Comparison of ENCODE assay signal across 9 mouse cellular contexts in genomic region chr10:80016931-80017330, GRCm38 (mm10). TPM values are rescaled to one million over a fixed set of nuclear protein-coding genes. Genes with fewer than 3 reads are reported as not detected.
DNase-seq lines count a peak whose midpoint lies in the region; ATAC-seq and TF ChIP-seq lines count a peak whose summit lies in the region.
"Had no signal": no experiment of that assay in that cellular context is flagged by ENCODE, and none has a peak within 500 bp of the region (broad histone marks: within the 10 kb centered on the region; RNA-seq: fewer than 3 reads in every experiment).

No protein-coding gene starts in this region.

- H3K27me3 ChIP-seq in liver, adult 2 months (ENCODE audit: control insufficient read depth, insufficient read depth, low read length), result no peaks in the 10 kb centered on the region
- peaks cover 28% of the 10 kb centered on the region for H3K27me3 ChIP-seq in intestine, embryonic 15.5 days (replicated peaks)
- H3K27me3 ChIP-seq in midbrain, embryonic 13.5 days, result peaks cover 84% of the 10 kb centered on the region

- no peaks in the 10 kb centered on the region for H3K36me3 ChIP-seq in liver, adult 2 months (ENCODE audit: control insufficient read depth, insufficient read depth, low read length)
- no peaks in the 10 kb centered on the region for H3K36me3 ChIP-seq in intestine, embryonic 15.5 days
- peaks cover 2% of the 10 kb centered on the region for H3K36me3 ChIP-seq in midbrain, embryonic 13.5 days

- no peak for TF ChIP-seq CTCF in liver, adult 2 months (IDR thresholded peaks at IDR 0.05; ENCODE audit: low read depth, low read length)

- peak overlapping the region; percentile 66 for H3K9ac ChIP-seq in liver, adult 2 months (ENCODE audit: low read depth, low read length)
- H3K9ac ChIP-seq in intestine, embryonic 15.5 days, result no peak overlapping the region
- no peak overlapping the region for H3K9ac ChIP-seq in midbrain, embryonic 13.5 days (replicated peaks)
- H3K9ac ChIP-seq: hindbrain, embryonic 12.5 days had no signal

- H3K4me1 ChIP-seq in liver, adult 2 months (ENCODE audit: control insufficient read depth, insufficient read depth, low read length), result no peaks in the 10 kb centered on the region
- H3K4me1 ChIP-seq in intestine, embryonic 15.5 days (replicated peaks), result peaks cover 18% of the 10 kb centered on the region
- peaks cover 8% of the 10 kb centered on the region for H3K4me1 ChIP-seq in midbrain, embryonic 13.5 days (replicated peaks)

- H3K9me3 ChIP-seq in intestine, embryonic 15.5 days, result no peaks in the 10 kb centered on the region
- no peaks in the 10 kb centered on the region for H3K9me3 ChIP-seq in midbrain, embryonic 13.5 days

- DNase-seq in liver, adult 2 months (ENCODE audit: extremely low read depth, low read depth, low spot score), result no peak
- no peak for DNase-seq in liver
- no peak for DNase-seq in adrenal gland, adult 2 months
- DNase-seq: right cerebral cortex, adult 18-20 months had no signal

- H3K4me3 ChIP-seq in liver, adult 2 months (ENCODE audit: insufficient read depth, low read depth, low read length), result peak overlapping the region; percentile 59
- H3K4me3 ChIP-seq in intestine, embryonic 15.5 days (replicated peaks), result peak overlapping the region; percentile 12; the same call in 1 of the 2 replicates
- no peak overlapping the region for H3K4me3 ChIP-seq in midbrain, embryonic 13.5 days (replicated peaks)
- H3K4me3 ChIP-seq: hindbrain, embryonic 12.5 days had no signal

- TF ChIP-seq POLR2A in liver, adult 2 months (IDR thresholded peaks at IDR 0.05; ENCODE audit: extremely low read depth, insufficient read depth, low read length), result no peak

- ATAC-seq in activated CD4-positive, CD25-positive, alpha-beta regulatory T cell, adult 4 months, result peak; percentile 21
- ATAC-seq in intestine, embryonic 15.5 days, result no peak
- ATAC-seq in neutrophil, adult 5-6 weeks (ENCODE audit: extremely low read depth, insufficient number of reproducible peaks, low FRiP score, poor library complexity, severe bottlenecking), result peak; percentile 17
- ATAC-seq in midbrain, embryonic 13.5 days, result no peak

- H3K27ac ChIP-seq in liver, adult 2 months (replicated peaks; ENCODE audit: insufficient read depth, low read depth, low read length), result peak overlapping the region; percentile 17
- no peak overlapping the region for H3K27ac ChIP-seq in intestine, embryonic 15.5 days
- H3K27ac ChIP-seq in midbrain, embryonic 13.5 days, result no peak overlapping the region
- H3K27ac ChIP-seq: hindbrain, embryonic 12.5 days had no signal

- no peak overlapping the region for H3K4me2 ChIP-seq in intestine, embryonic 15.5 days (replicated peaks)
- H3K4me2 ChIP-seq in midbrain, embryonic 13.5 days (replicated peaks), result no peak overlapping the region
- H3K4me2 ChIP-seq: hindbrain, embryonic 12.5 days had no signal

- WGBS in liver, adult 2 months, result 76% methylated on average over 10 of the region's 10 CpGs
- WGBS in intestine, embryonic 15.5 days, result 84% methylated on average over 10 of the region's 10 CpGs
- WGBS in midbrain, embryonic 13.5 days, result 89% methylated on average over 10 of the region's 10 CpGs

- no peaks in the 10 kb centered on the region for H3K79me2 ChIP-seq in liver, adult 2 months (ENCODE audit: control insufficient read depth, insufficient read depth, low read length)

RNA-seq across cellular contexts. Expression of gene Arhgap45, which starts 0.5 kb away (rescaled TPM):
- total RNA-seq in liver, adult 2 months (2014; rRNA removed), result 4.5 and 4.6 TPM in 2 replicates
- 7.7 and 10.9 TPM in 2 replicates for polyA plus RNA-seq in liver, adult 2 months (2012; rRNA removed)
- polyA plus RNA-seq in activated CD4-positive, CD25-positive, alpha-beta regulatory T cell, adult 4 months (2017; shearing (Covaris generic)), result 100 to 1,000 TPM; 196 to 326 TPM
- polyA plus RNA-seq in intestine, embryonic 15.5 days (2015; fragmentation: Nextera tagmentation; extraction: Ambion mirVana), result 6.3 and 6.5 TPM in 2 replicates
- total RNA-seq in neutrophil, adult 5-6 weeks (2017), result 695 and 736 TPM in 2 replicates
- total RNA-seq in adrenal gland, adult 2 months (2021), result 1 to 10 TPM; 3.9 to 6.7 TPM
- 11.0 and 14.6 TPM in 2 replicates for polyA plus RNA-seq in adrenal gland, adult 2 months (2012; rRNA removed)
- polyA plus RNA-seq in midbrain, embryonic 13.5 days (2015; fragmentation: Nextera tagmentation; extraction: Ambion mirVana), result 1.5 and 1.6 TPM in 2 replicates

RNA-seq across cellular contexts. Expression of gene Abca7, which starts 20.6 kb away (rescaled TPM):
- 1.4 and 1.9 TPM in 2 replicates for total RNA-seq in liver, adult 2 months (2014; rRNA removed)
- polyA plus RNA-seq in liver, adult 2 months (2012; rRNA removed), result 3.2 and 3.4 TPM in 2 replicates
- polyA plus RNA-seq in activated CD4-positive, CD25-positive, alpha-beta regulatory T cell, adult 4 months (2017; shearing (Covaris generic)), result 10 to 100 TPM; 13.2 to 17.0 TPM
- 3.0 and 3.7 TPM in 2 replicates for polyA plus RNA-seq in intestine, embryonic 15.5 days (2015; fragmentation: Nextera tagmentation; extraction: Ambion mirVana)
- total RNA-seq in neutrophil, adult 5-6 weeks (2017), result 45.9 and 53.7 TPM in 2 replicates
- total RNA-seq in adrenal gland, adult 2 months (2021), result 10 to 100 TPM; 18.4 to 22.9 TPM
- 28.6 TPM in 2 replicates for polyA plus RNA-seq in adrenal gland, adult 2 months (2012; rRNA removed)
- 5.4 and 5.8 TPM in 2 replicates for polyA plus RNA-seq in midbrain, embryonic 13.5 days (2015; fragmentation: Nextera tagmentation; extraction: Ambion mirVana)

RNA-seq across cellular contexts. Expression of gene Polr2e, which starts 22.7 kb away (rescaled TPM):
- 26.4 and 39.1 TPM in 2 replicates for total RNA-seq in liver, adult 2 months (2014; rRNA removed)
- 71.1 and 74.6 TPM in 2 replicates for polyA plus RNA-seq in liver, adult 2 months (2012; rRNA removed)
- 100 to 1,000 TPM; 174 to 175 TPM for polyA plus RNA-seq in activated CD4-positive, CD25-positive, alpha-beta regulatory T cell, adult 4 months (2017; shearing (Covaris generic))
- polyA plus RNA-seq in intestine, embryonic 15.5 days (2015; fragmentation: Nextera tagmentation; extraction: Ambion mirVana), result 206 and 218 TPM in 2 replicates
- 47.7 and 66.4 TPM in 2 replicates for total RNA-seq in neutrophil, adult 5-6 weeks (2017)
- total RNA-seq in adrenal gland, adult 2 months (2021), result 100 to 1,000 TPM in 1 of 2 experiments, 10 to 100 TPM in 1; 97.3 to 106 TPM
- polyA plus RNA-seq in adrenal gland, adult 2 months (2012; rRNA removed), result 111 and 122 TPM in 2 replicates
- polyA plus RNA-seq in midbrain, embryonic 13.5 days (2015; fragmentation: Nextera tagmentation; extraction: Ambion mirVana), result 159 and 174 TPM in 2 replicates

RNA-seq across cellular contexts. Expression of gene Cnn2, which starts 28.5 kb away (rescaled TPM):
- total RNA-seq in liver, adult 2 months (2014; rRNA removed), result 5.2 and 6.4 TPM in 2 replicates
- polyA plus RNA-seq in liver, adult 2 months (2012; rRNA removed), result 6.9 and 9.8 TPM in 2 replicates
- polyA plus RNA-seq in activated CD4-positive, CD25-positive, alpha-beta regulatory T cell, adult 4 months (2017; shearing (Covaris generic)), result 100 to 1,000 TPM; 828 to 877 TPM
- 239 and 242 TPM in 2 replicates for polyA plus RNA-seq in intestine, embryonic 15.5 days (2015; fragmentation: Nextera tagmentation; extraction: Ambion mirVana)
- total RNA-seq in neutrophil, adult 5-6 weeks (2017), result 284 and 308 TPM in 2 replicates
- total RNA-seq in adrenal gland, adult 2 months (2021), result 10 to 100 TPM; 29.5 to 50.1 TPM
- 53.0 and 58.8 TPM in 2 replicates for polyA plus RNA-seq in adrenal gland, adult 2 months (2012; rRNA removed)
- polyA plus RNA-seq in midbrain, embryonic 13.5 days (2015; fragmentation: Nextera tagmentation; extraction: Ambion mirVana), result 29.5 and 37.1 TPM in 2 replicates

RNA-seq across cellular contexts. Expression of gene Gpx4, which starts 30.0 kb away (rescaled TPM):
- total RNA-seq in liver, adult 2 months (2014; rRNA removed), result 712 and 752 TPM in 2 replicates
- 535 and 559 TPM in 2 replicates for polyA plus RNA-seq in liver, adult 2 months (2012; rRNA removed)
- 100 to 1,000 TPM; 346 to 370 TPM for polyA plus RNA-seq in activated CD4-positive, CD25-positive, alpha-beta regulatory T cell, adult 4 months (2017; shearing (Covaris generic))
- 712 and 771 TPM in 2 replicates for polyA plus RNA-seq in intestine, embryonic 15.5 days (2015; fragmentation: Nextera tagmentation; extraction: Ambion mirVana)
- 206 and 276 TPM in 2 replicates for total RNA-seq in neutrophil, adult 5-6 weeks (2017)
- total RNA-seq in adrenal gland, adult 2 months (2021), result 1,000 to 10,000 TPM; 1,287 to 1,377 TPM
- polyA plus RNA-seq in adrenal gland, adult 2 months (2012; rRNA removed), result 1,827 and 2,443 TPM in 2 replicates
- 498 and 532 TPM in 2 replicates for polyA plus RNA-seq in midbrain, embryonic 13.5 days (2015; fragmentation: Nextera tagmentation; extraction: Ambion mirVana)

Comparison
In these comparisons a context has a peak if more than half of its experiments do, and no peak if none do; other contexts are left out.
1. ATAC-seq: peak in activated CD4-positive, CD25-positive, alpha-beta regulatory T cell, adult 4 months (single experiment) and neutrophil, adult 5-6 weeks (single experiment); none in intestine, embryonic 15.5 days (single experiment) and midbrain, embryonic 13.5 days (single experiment).
2. RNA of gene Arhgap45, which starts 0.5 kb away (polyA plus RNA-seq): 196 to 326 TPM in activated CD4-positive, CD25-positive, alpha-beta regulatory T cell, adult 4 months; 11.0 to 14.6 TPM in adrenal gland, adult 2 months, 7.7 to 10.9 TPM in liver, adult 2 months, 6.3 to 6.5 TPM in intestine, embryonic 15.5 days and 1.5 to 1.6 TPM in midbrain, embryonic 13.5 days; every median in the first group is over 10 times any median in the second.